Mouse (Mus musculus) neural tube, embryonic 11.5 days (tissue): ENCODE measurements around the gene Stn1. TPM values are rescaled to one million over a fixed set of nuclear protein-coding genes. Genes with fewer than 3 reads are reported as not detected.

ENCODE experiments used
- ATAC-seq: fragments of 200-750 bp; cut with Nextera tagmentation; 2 replicates; pipeline ENCODE4 v1.8.0; 2017; ENCODE audit warnings: moderate number of reproducible peaks, mild to moderate bottlenecking, moderate TSS enrichment, moderate library complexity; ENCODE audit not compliant: insufficient read depth, low FRiP score, low TSS enrichment
- DNase-seq: peaks from one replicate; pipeline ENCODE4 v3.0.0-alpha.2; 2015; ENCODE audit warnings: low spot score
- H3K27ac ChIP-seq: fragments of 300-500 bp; sonication (generic); 2 replicates; pipeline ENCODE4 v1.5.1; 2014; ENCODE audit warnings: low read depth, mild to moderate bottlenecking, low read length
- H3K27me3 ChIP-seq: fragments of 300-500 bp; sonication (generic); 2 replicates; pipeline ENCODE4 v1.6.1; 2014; ENCODE audit warnings: mild to moderate bottlenecking, low read length, mixed read lengths; ENCODE audit not compliant: control insufficient read depth, insufficient read depth
- H3K36me3 ChIP-seq: fragments of 300-500 bp; sonication (generic); 2 replicates; pipeline ENCODE4 v1.6.1; 2014; ENCODE audit warnings: mild to moderate bottlenecking, low read length, moderate library complexity, mixed read lengths; ENCODE audit not compliant: control insufficient read depth, insufficient read depth
- H3K4me1 ChIP-seq: fragments of 300-500 bp; sonication (generic); 2 replicates; pipeline ENCODE4 v1.6.1; 2014; ENCODE audit warnings: low read length, mixed read lengths; ENCODE audit not compliant: control insufficient read depth, insufficient read depth
- H3K4me2 ChIP-seq: fragments of 300-500 bp; sonication (generic); 2 replicates; pipeline ENCODE4 v1.6.1; 2014; ENCODE audit warnings: low read depth, mild to moderate bottlenecking, moderate library complexity
- H3K4me3 ChIP-seq: fragments of 300-500 bp; sonication (generic); 2 replicates; pipeline ENCODE4 v1.5.1; 2014; ENCODE audit warnings: low read depth, low read length
- H3K9ac ChIP-seq: fragments of 300-500 bp; sonication (generic); 2 replicates; pipeline ENCODE4 v1.6.1; 2014; ENCODE audit warnings: mild to moderate bottlenecking, low read length
- H3K9me3 ChIP-seq: fragments of 300-500 bp; sonication (generic); 2 replicates; pipeline ENCODE4 v1.6.1; 2016; ENCODE audit warnings: low read length; ENCODE audit not compliant: control insufficient read depth
- WGBS: fragments of 180-500 bp; shearing (Covaris S2); extraction: QIAGEN DNeasy Blood & Tissue Kit; methylation state at CpG from one replicate; pipeline ENCODE4 v1.1.7; 2014; 5-methylcytosine and 5-hydroxymethylcytosine counted together
- polyA plus RNA-seq: library from polyadenylated mRNA; unstranded; fragments of >200 nt; fragmentation: Nextera tagmentation; extraction: Ambion mirVana; gene quantifications from 2 replicates; pipeline ENCODE4 v1.2.1, GENCODE M21; 2014

The Stn1 gene
- polyA plus RNA-seq, 1 experiment from 2014 or later = 56.7 TPM

- H3K27ac ChIP-seq = no peak overlapping the region
- DNase-seq (no peak), ATAC-seq (no peak)
- H3K4me3 ChIP-seq = no peak overlapping the region
- no peak overlapping the region for H3K9ac ChIP-seq
- 71% methylated on average over 10 of the region's 10 CpGs for WGBS
- H3K36me3 ChIP-seq = no peaks in the 10 kb centered on the region
- peaks cover 25% of the 10 kb centered on the region for H3K4me1 ChIP-seq
- no peaks in the 10 kb centered on the region for H3K9me3 ChIP-seq
- no peaks in the 10 kb centered on the region for H3K27me3 ChIP-seq
- H3K4me2 ChIP-seq = no peak overlapping the region
These were observed 85.7 kb downstream of the Stn1 start for GRCm38 (mm10) chr19:47451476-47452113.

Other genes starting within 250 kb of the Stn1 start
- gene Sh3pxd2a, start 73.1 kb downstream of the Stn1 start, polyA plus RNA-seq = 4.7 and 5.7 TPM in 2 replicates
- gene Slk, start 42.2 kb upstream of the Stn1 start, polyA plus RNA-seq = 13.3 and 13.8 TPM in 2 replicates
- 0.25 and 0.64 TPM in 2 replicates for gene Col17a1, start 154.6 kb upstream of the Stn1 start, polyA plus RNA-seq
- gene Sfr1, start 194.2 kb upstream of the Stn1 start, polyA plus RNA-seq = 295 and 303 TPM in 2 replicates